Mouse (Mus musculus): Measurements from ENCODE around the gene Ispd.

Ispd gene

DNA sequence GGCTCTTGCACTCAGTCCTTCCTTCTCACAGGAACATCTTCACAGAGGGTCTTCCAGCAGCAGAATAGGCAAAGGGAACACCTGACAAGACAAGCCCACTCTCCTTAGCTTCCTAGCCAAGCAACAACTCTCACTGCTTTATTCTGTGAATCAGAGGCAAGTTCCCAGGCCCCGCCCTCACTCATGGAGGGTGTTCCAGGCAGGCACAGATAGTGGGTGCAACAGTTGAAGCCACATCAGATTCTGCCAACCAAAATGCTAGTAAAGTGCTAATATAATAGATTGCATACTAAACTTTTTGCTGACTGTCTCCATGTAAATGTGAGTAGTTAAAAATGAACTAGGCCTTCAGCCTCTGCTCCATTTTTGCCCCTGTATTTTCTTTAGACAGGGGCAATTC lies 173.4 kb downstream of the Ispd start:
- no peak for DNase-seq (ENCODE audit: low read depth, low spot score)

GRCm38 (mm10) chr12:36564146-36564545 lies 182.9 kb downstream of the Ispd start:
- DNase-seq (ENCODE audit: low read depth, low spot score): no peak

DNA sequence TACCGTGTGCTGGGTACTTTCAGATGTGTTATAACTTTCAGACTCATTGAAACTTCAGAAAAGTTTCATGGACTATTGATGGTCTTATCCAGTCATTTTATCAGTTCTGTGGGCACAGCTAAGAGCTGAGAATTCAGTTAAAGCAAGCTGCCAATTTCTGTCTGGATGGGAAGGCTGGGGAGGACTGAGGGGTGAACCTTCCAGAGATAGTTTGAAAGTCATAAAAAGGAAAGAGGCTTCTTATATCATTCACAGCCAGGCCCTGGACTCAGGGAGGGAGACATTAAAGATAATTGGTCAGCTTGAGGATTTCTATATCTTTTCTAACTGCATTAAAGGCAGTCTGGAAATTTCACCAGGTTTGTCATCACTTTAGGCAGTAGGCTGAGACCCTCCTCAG lies 185.7 kb downstream of the Ispd start:
- no peak for DNase-seq (ENCODE audit: low read depth, low spot score)

GRCm38 (mm10) chr12:36570414-36571095 lies 189.3 kb downstream of the Ispd start:
- DNase-seq (ENCODE audit: low read depth, low spot score): no peak

GRCm38 (mm10) chr12:36584828-36585227 lies 203.6 kb downstream of the Ispd start:
- no peak for DNase-seq (ENCODE audit: low read depth, low spot score)

- no peak for DNase-seq (ENCODE audit: low read depth, low spot score)
Observed at GRCm38 (mm10) chr12:36597539-36598250, 216.4 kb downstream of the Ispd start.

- no peak for DNase-seq (ENCODE audit: low read depth, low spot score)
Observed at GRCm38 (mm10) chr12:36621960-36622736, 240.9 kb downstream of the Ispd start.

GRCm38 (mm10) chr12:36627204-36627603 lies 246.0 kb downstream of the Ispd start:
- DNase-seq (ENCODE audit: low read depth, low spot score): no peak

- DNase-seq (ENCODE audit: low read depth, low spot score): no peak
Observed at GRCm38 (mm10) chr12:36632427-36632826, 251.2 kb downstream of the Ispd start.

- DNase-seq (ENCODE audit: low read depth, low spot score): no peak
Observed at GRCm38 (mm10) chr12:36647514-36647913, 266.3 kb downstream of the Ispd start.

GRCm38 (mm10) chr12:36662496-36662895 lies 281.2 kb downstream of the Ispd start:
- peak; percentile 8 for DNase-seq (ENCODE audit: low read depth, low spot score)

DNA sequence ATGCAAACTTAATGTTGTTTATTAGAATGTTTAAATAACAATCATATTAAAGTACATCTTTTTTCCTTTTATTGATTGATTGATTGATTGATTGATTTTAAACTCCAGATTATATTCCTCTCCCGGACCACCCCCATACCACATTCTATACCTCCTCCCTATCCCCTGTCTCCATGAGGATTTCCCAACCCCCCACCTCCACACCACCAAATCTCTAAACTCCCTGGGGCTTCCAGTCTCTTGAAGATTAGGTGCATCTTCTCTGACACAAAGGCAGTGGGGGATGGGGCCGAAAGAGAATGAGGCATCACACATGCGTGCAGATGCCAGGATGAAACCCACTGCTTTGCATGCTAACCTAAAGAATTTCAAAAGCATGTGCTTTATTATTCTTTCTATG lies 283.5 kb downstream of the Ispd start:
- DNase-seq (ENCODE audit: low read depth, low spot score): no peak

DNA sequence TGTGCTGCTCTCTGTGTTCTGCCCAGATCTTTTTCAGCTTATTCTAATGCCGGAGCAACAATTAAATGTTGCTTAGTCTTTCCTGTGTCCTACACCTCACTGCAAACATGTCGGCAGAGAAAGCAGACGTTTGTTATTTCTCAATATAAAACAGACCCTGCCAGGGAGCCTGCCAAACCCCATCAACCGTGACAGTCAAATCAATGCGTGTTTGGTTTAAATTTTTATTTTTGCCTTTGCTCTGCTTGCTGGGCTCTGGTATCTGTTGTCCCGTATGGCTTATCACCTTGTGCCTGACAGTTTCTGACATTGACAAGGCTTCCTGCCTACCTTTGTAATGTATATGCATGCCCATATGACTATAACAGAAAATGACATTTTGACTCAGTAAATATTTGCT lies 285.5 kb downstream of the Ispd start:
- no peak for DNase-seq (ENCODE audit: low read depth, low spot score)

DNA sequence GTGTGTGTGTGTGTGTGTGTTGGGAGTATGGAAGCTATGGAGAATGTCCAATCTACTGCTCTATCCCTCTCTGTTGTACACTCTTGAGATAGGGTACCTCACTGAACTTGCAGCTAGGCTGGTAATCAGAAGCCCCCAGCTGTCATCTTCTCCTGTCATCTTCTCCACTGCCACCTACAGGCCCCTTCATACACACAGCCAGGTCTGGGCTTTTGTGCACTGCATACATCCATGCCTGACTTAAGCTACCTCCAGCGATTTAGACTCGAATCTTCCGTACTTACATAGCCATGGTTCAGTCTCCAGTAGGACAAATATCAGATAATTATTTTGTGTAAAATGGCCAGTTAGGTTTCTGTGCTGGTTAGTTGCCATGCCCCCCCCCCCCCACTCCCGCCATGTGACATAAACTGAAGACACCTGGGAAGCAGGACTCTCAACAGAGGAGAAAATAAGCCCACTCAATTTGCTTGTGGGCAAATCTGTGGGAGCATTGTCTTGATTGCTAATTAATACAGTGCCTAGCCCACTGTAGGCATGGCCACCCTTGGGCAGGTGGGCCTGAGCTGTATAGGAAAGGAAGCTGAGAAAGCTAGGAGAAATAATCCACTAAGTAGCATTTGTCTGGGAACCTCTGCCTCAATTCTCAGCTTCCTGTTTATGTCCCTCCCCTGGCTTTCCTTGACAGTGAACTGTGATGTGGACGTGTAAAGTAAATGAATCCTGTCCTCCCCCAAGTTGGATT lies 289.1 kb downstream of the Ispd start:
- no peak for DNase-seq (ENCODE audit: low read depth, low spot score)

GRCm38 (mm10) chr12:36670915-36671579 lies 289.8 kb downstream of the Ispd start:
- no peak for DNase-seq (ENCODE audit: low read depth, low spot score)

DNA sequence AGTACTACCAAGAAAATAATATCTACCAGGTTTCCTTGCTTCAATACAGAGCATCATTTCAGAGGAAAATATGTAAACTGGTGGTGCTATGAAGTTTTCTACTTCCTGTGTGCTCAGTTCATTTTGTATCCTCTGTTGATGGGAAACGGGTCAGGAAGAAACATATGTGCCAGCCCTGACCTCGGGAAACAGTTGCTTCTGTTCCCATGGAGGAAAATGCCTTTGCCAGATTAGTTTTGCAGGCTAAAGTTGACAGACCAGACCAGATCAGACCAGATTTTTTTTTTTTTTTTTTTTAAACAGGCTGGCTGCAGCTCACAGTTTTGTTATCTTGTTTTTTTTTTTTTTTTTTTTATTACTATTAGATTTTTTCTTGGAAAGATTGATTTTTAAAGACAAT lies 293.2 kb downstream of the Ispd start:
- DNase-seq (ENCODE audit: low read depth, low spot score): no peak

DNA sequence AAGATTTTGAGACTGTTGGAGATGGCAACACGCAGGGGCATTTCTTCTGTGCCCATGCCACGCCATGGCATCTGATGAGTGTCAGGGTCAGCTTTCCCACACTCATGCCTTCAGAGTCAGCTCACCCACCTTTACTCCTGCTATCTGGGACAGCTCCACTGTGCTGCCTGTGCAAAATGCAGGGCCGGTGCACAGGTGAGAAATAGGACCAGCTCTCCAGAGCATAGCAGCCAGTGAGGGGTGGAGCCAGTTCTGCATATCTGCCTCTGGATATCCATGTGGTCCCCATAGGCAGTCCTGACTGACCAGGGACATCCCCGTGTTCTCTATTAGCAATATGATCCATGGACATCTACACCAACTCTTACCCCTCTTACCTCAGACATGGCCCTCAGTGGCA lies 297.0 kb downstream of the Ispd start:
- no peak for DNase-seq (ENCODE audit: low read depth, low spot score)

- no peak for DNase-seq (ENCODE audit: low read depth, low spot score)
Observed at GRCm38 (mm10) chr12:36680883-36681505, 299.7 kb downstream of the Ispd start.

GRCm38 (mm10) chr12:36681779-36682178 lies 300.5 kb downstream of the Ispd start:
- no peak for DNase-seq (ENCODE audit: low read depth, low spot score)

- no peak for DNase-seq (ENCODE audit: low read depth, low spot score)
Observed at GRCm38 (mm10) chr12:36694072-36694471, 312.8 kb downstream of the Ispd start.

DNA sequence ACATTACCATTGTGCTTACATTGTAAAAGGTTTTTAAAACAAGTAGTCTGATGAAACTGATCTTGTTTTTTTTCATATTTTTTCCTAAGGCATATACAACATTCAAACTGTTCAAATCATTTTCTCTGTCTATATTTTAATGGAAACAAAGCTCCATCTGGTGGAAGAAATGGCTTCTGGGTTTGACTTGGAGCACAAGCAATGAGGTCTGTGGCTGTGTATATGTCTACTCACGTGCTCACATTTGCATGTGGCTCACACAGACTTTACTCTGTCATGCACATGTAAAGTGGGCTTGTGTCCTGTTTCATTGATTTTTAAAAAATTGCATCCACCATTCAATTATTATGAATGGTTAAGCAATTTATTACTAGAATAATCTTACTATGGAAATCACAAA lies 323.1 kb downstream of the Ispd start:
- no peak for DNase-seq (ENCODE audit: low read depth, low spot score)

Data from skeletal muscle tissue, adult 2 months (tissue).